Comparison of ENCODE assay signal across 9 mouse cellular contexts in genomic region chr11:53771001-53771744, GRCm38 (mm10). TPM values are rescaled to one million over a fixed set of nuclear protein-coding genes. Genes with fewer than 3 reads are reported as not detected.
DNase-seq lines count a peak whose midpoint lies in the region; ATAC-seq and TF ChIP-seq lines count a peak whose summit lies in the region.
"Had no signal": no experiment of that assay in that cellular context is flagged by ENCODE, and none has a peak within 500 bp of the region (broad histone marks: within the 10 kb centered on the region; RNA-seq: fewer than 3 reads in every experiment).

No protein-coding gene starts in this region.

- H3K4me2 ChIP-seq in lung, postnatal 0 days (replicated peaks; ENCODE audit: low read depth, low read length): peak overlapping the region; percentile 68
- peak overlapping the region; percentile 98 for H3K4me2 ChIP-seq in forebrain, embryonic 12.5 days
- peak overlapping the region; percentile 97 for H3K4me2 ChIP-seq in neural tube, embryonic 15.5 days

- no peaks in the 10 kb centered on the region for H3K27me3 ChIP-seq in lung, postnatal 0 days (replicated peaks; ENCODE audit: insufficient read depth, low read length)
- H3K27me3 ChIP-seq in forebrain, embryonic 12.5 days: peaks cover 34% of the 10 kb centered on the region
- peaks cover 25% of the 10 kb centered on the region for H3K27me3 ChIP-seq in limb, embryonic 10.5 days (ENCODE audit: low read depth, poor library complexity, severe bottlenecking)
- H3K27me3 ChIP-seq in neural tube, embryonic 15.5 days (replicated peaks): peaks cover 20% of the 10 kb centered on the region; the same call in 1 of the 2 replicates

- DNase-seq in lung, postnatal 0 days (ENCODE audit: low spot score): no peak
- DNase-seq in lung, adult 18-20 months: no peak
- DNase-seq in limb, embryonic 10.5 days (ENCODE audit: low spot score): no peak
- no peak for DNase-seq in layer of hippocampus, adult 11-12 months (ENCODE audit: low spot score)
- no peak for DNase-seq in spleen, adult 18-20 months
- DNase-seq in spleen, postnatal 36 days (ENCODE audit: low spot score in 2 of 2): no peak

- no peaks in the 10 kb centered on the region for H3K9me3 ChIP-seq in lung, postnatal 0 days (ENCODE audit: low read length)
- H3K9me3 ChIP-seq in forebrain, embryonic 12.5 days: no peaks in the 10 kb centered on the region
- H3K9me3 ChIP-seq in limb, embryonic 10.5 days (replicated peaks): no peaks in the 10 kb centered on the region
- H3K9me3 ChIP-seq in neural tube, embryonic 15.5 days (replicated peaks): no peaks in the 10 kb centered on the region

- peaks cover 13% of the 10 kb centered on the region for H3K4me1 ChIP-seq in lung, postnatal 0 days (ENCODE audit: insufficient read depth, low read depth, low read length)
- peaks cover 12% of the 10 kb centered on the region; the same call in 1 of the 2 replicates for H3K4me1 ChIP-seq in forebrain, embryonic 12.5 days
- H3K4me1 ChIP-seq in limb, embryonic 10.5 days: peaks cover 20% of the 10 kb centered on the region
- peaks cover 12% of the 10 kb centered on the region; the same call in 1 of the 2 replicates for H3K4me1 ChIP-seq in neural tube, embryonic 15.5 days

- H3K36me3 ChIP-seq in lung, postnatal 0 days (ENCODE audit: insufficient read depth, low read length): peaks cover 22% of the 10 kb centered on the region
- H3K36me3 ChIP-seq in forebrain, embryonic 12.5 days (replicated peaks): 0 out of 2 replicates have a peak, but pooled peaks cover 3% of the 10 kb centered on the region
- peaks cover 26% of the 10 kb centered on the region for H3K36me3 ChIP-seq in limb, embryonic 10.5 days
- no peaks in the 10 kb centered on the region for H3K36me3 ChIP-seq in neural tube, embryonic 15.5 days

- H3K9ac ChIP-seq in lung, postnatal 0 days (replicated peaks; ENCODE audit: low read depth): peak overlapping the region; percentile 92; the same call in 1 of the 2 replicates
- H3K9ac ChIP-seq in forebrain, embryonic 12.5 days: no peak overlapping the region
- no peak overlapping the region for H3K9ac ChIP-seq in neural tube, embryonic 15.5 days (replicated peaks)

- H3K4me3 ChIP-seq in lung, postnatal 0 days (ENCODE audit: low read depth, low read length): peak overlapping the region; percentile 82
- no peak overlapping the region for H3K4me3 ChIP-seq in forebrain, embryonic 12.5 days (replicated peaks)
- H3K4me3 ChIP-seq in limb, embryonic 10.5 days: peak overlapping the region; percentile 86
- H3K4me3 ChIP-seq in neural tube, embryonic 15.5 days (replicated peaks): peak overlapping the region; percentile 84; the same call in 1 of the 2 replicates

- no peak overlapping the region for H3K27ac ChIP-seq in lung, postnatal 0 days (ENCODE audit: low read length)
- no peak overlapping the region for H3K27ac ChIP-seq in forebrain, embryonic 12.5 days
- no peak overlapping the region for H3K27ac ChIP-seq in limb, embryonic 10.5 days
- H3K27ac ChIP-seq in neural tube, embryonic 15.5 days (replicated peaks): no peak overlapping the region

- TF ChIP-seq EP300 in lung, postnatal 0 days (IDR thresholded peaks at IDR 0.05): no peak

- ATAC-seq in lung, postnatal 0 days: no peak
- ATAC-seq in forebrain, embryonic 12.5 days (ENCODE audit: low FRiP score): no peak
- ATAC-seq in neural tube, embryonic 15.5 days (ENCODE audit: low FRiP score): no peak

- TF ChIP-seq CTCF in lung, postnatal 0 days (IDR thresholded peaks at IDR 0.05): no peak

- WGBS in lung, postnatal 0 days: 59% methylated on average over 11 of the region's 11 CpGs
- 89% methylated on average over 11 of the region's 11 CpGs for WGBS in forebrain, embryonic 12.5 days
- WGBS in limb, embryonic 10.5 days: 83% methylated on average over 11 of the region's 11 CpGs
- WGBS in neural tube, embryonic 15.5 days: 81% methylated on average over 11 of the region's 11 CpGs

RNA-seq across cellular contexts. Expression of gene Irf1, which starts 1.4 kb away (rescaled TPM):
- polyA plus RNA-seq in lung, postnatal 0 days (2015; fragmentation: Nextera tagmentation; extraction: Ambion mirVana): 52.5 and 64.9 TPM in 2 replicates
- polyA plus RNA-seq in forebrain, embryonic 12.5 days (2016; fragmentation: Nextera tagmentation; extraction: Ambion mirVana): 3.6 and 3.9 TPM in 2 replicates
- polyA plus RNA-seq in limb, embryonic 10.5 days (2016; fragmentation: Nextera tagmentation; extraction: Ambion mirVana): 5.0 and 8.2 TPM in 2 replicates
- 3.9 and 23.3 TPM in 2 replicates for polyA plus RNA-seq in neural tube, embryonic 15.5 days (2015; fragmentation: Nextera tagmentation; extraction: Ambion mirVana)

RNA-seq across cellular contexts. Expression of gene Gm17334, which starts 1.8 kb away (rescaled TPM):
- 0.46 and 0.61 TPM in 2 replicates for polyA plus RNA-seq in lung, postnatal 0 days (2015; fragmentation: Nextera tagmentation; extraction: Ambion mirVana)
- not detected in 2 replicates for polyA plus RNA-seq in forebrain, embryonic 12.5 days (2016; fragmentation: Nextera tagmentation; extraction: Ambion mirVana)
- polyA plus RNA-seq in limb, embryonic 10.5 days (2016; fragmentation: Nextera tagmentation; extraction: Ambion mirVana): not detected in 2 replicates
- polyA plus RNA-seq in neural tube, embryonic 15.5 days (2015; fragmentation: Nextera tagmentation; extraction: Ambion mirVana): 0.34 TPM in 1 of 2 replicates, not detected in the other
- polyA plus RNA-seq: brain, embryonic 14.5 days had no signal

RNA-seq across cellular contexts. Expression of gene Il5, which starts 50.6 kb away (rescaled TPM):
- not detected in 2 replicates for polyA plus RNA-seq in lung, postnatal 0 days (2015; fragmentation: Nextera tagmentation; extraction: Ambion mirVana)
- not detected in 2 replicates for polyA plus RNA-seq in forebrain, embryonic 12.5 days (2016; fragmentation: Nextera tagmentation; extraction: Ambion mirVana)
- polyA plus RNA-seq in limb, embryonic 10.5 days (2016; fragmentation: Nextera tagmentation; extraction: Ambion mirVana): not detected in 2 replicates
- 0.15 TPM in 1 of 2 replicates, not detected in the other for polyA plus RNA-seq in neural tube, embryonic 15.5 days (2015; fragmentation: Nextera tagmentation; extraction: Ambion mirVana)
- polyA plus RNA-seq: brain, embryonic 14.5 days had no signal
